Mouse (Mus musculus): Measurements from ENCODE around the gene Igfbp5.

Gene Igfbp5

GRCm38 (mm10) chr1:72842666-72843459 is 31.8 kb downstream of the Igfbp5 start:
- ATAC-seq (ENCODE audit: low TSS enrichment) = no peak

- ATAC-seq (ENCODE audit: low TSS enrichment) = no peak
Observed at GRCm38 (mm10) chr1:72839791-72840190, 34.9 kb downstream of the Igfbp5 start.

GRCm38 (mm10) chr1:72839356-72839755 is 35.3 kb downstream of the Igfbp5 start:
- ATAC-seq (ENCODE audit: low TSS enrichment) = no peak

- no peak for ATAC-seq (ENCODE audit: low TSS enrichment)
Observed at GRCm38 (mm10) chr1:72833563-72833962, 41.1 kb downstream of the Igfbp5 start.

- no peak for ATAC-seq (ENCODE audit: low TSS enrichment)
Observed at GRCm38 (mm10) chr1:72832715-72833153, 42.0 kb downstream of the Igfbp5 start.

GRCm38 (mm10) chr1:72830485-72830884 is 44.2 kb downstream of the Igfbp5 start:
- ATAC-seq (ENCODE audit: low TSS enrichment) = no peak

- ATAC-seq (ENCODE audit: low TSS enrichment) = no peak
Observed at GRCm38 (mm10) chr1:72828843-72829242, 45.8 kb downstream of the Igfbp5 start.

GRCm38 (mm10) chr1:72827411-72828315 is 47.0 kb downstream of the Igfbp5 start:
- no peak for ATAC-seq (ENCODE audit: low TSS enrichment)

GRCm38 (mm10) chr1:72826931-72827330 is 47.8 kb downstream of the Igfbp5 start:
- no peak for ATAC-seq (ENCODE audit: low TSS enrichment)

- no peak for ATAC-seq (ENCODE audit: low TSS enrichment)
Observed at GRCm38 (mm10) chr1:72826446-72826845, 48.2 kb downstream of the Igfbp5 start.

- no peak for ATAC-seq (ENCODE audit: low TSS enrichment)
Observed at GRCm38 (mm10) chr1:72825921-72826320, 48.8 kb downstream of the Igfbp5 start.

GRCm38 (mm10) chr1:72825286-72825685 is 49.4 kb downstream of the Igfbp5 start:
- no peak for ATAC-seq (ENCODE audit: low TSS enrichment)

- ATAC-seq (ENCODE audit: low TSS enrichment) = peak; percentile 69
Observed at GRCm38 (mm10) chr1:72824707-72825101, 50.0 kb downstream of the Igfbp5 start.

- ATAC-seq (ENCODE audit: low TSS enrichment) = peak; percentile 71
Observed at GRCm38 (mm10) chr1:72823751-72824706, 50.7 kb downstream of the Igfbp5 start, which contains the start of gene Igfbp2. Igfbp2 (plus strand) TSS chr1:72824503.

GRCm38 (mm10) chr1:72822893-72823292 is 51.8 kb downstream of the Igfbp5 start:
- ATAC-seq (ENCODE audit: low TSS enrichment) = no peak

- no peak for ATAC-seq (ENCODE audit: low TSS enrichment)
Observed at GRCm38 (mm10) chr1:72819995-72820394, 54.7 kb downstream of the Igfbp5 start.

- ATAC-seq (ENCODE audit: low TSS enrichment) = no peak
Observed at GRCm38 (mm10) chr1:72815616-72816015, 59.1 kb downstream of the Igfbp5 start.

- no peak for ATAC-seq (ENCODE audit: low TSS enrichment)
Observed at GRCm38 (mm10) chr1:72815184-72815583, 59.5 kb downstream of the Igfbp5 start.

- no peak for ATAC-seq (ENCODE audit: low TSS enrichment)
Observed at GRCm38 (mm10) chr1:72813639-72814403, 60.9 kb downstream of the Igfbp5 start.

GRCm38 (mm10) chr1:72813089-72813638 is 61.5 kb downstream of the Igfbp5 start:
- ATAC-seq (ENCODE audit: low TSS enrichment) = no peak

All from frontal cortex, adult (tissue).